Mouse (Mus musculus) left cerebral cortex, adult 2 months (tissue): ENCODE results near the gene Bex1. TPM values are rescaled to one million over a fixed set of nuclear protein-coding genes. Genes with fewer than 3 reads are reported as not detected.
"Not testable (repeated sequence)": the region's sequence is repeated elsewhere in the genome, so short reads cannot be mapped to it uniquely, and the experiment has no call there.

Source experiments
- DNase-seq, 2 experiments: peaks; one replicate each; pipeline ENCODE4 v3.0.0; 2021 to 2022; ENCODE audit warnings: low spot score in 2 of 2, mixed read lengths in 1 of 2; ENCODE audit errors: extremely low spot score in 1 of 2
- H3K27ac ChIP-seq: fragments of 200-600 bp; 2 replicates; pipeline ENCODE4 v1.8.1; 2022
- H3K4me3 ChIP-seq: fragments of 200-600 bp; 2 replicates; pipeline ENCODE4 v1.8.1; 2022
- CTCF ChIP-seq: fragments of 200-600 bp; IDR thresholded peaks from 2 replicates; pipeline ENCODE4 v1.8.1; 2022; ENCODE audit warnings: antibody characterized with exemption, mild to moderate bottlenecking, moderate library complexity
- intact Hi-C: fragments of 180-260 bp; cut with DNase I; formaldehyde crosslinking; loops from one replicate; pipeline ENCODE4 v1.15.1; 2025
- long read RNA-seq, 2 experiments: library from polyadenylated mRNA; stranded (forward); transcript quantifications; one replicate each; pipeline ENCODE4 v2.0.0; 2021; ENCODE audit warnings: borderline mapping rate in 2 of 2
- total RNA-seq, 2 experiments: library from RNA; stranded (reverse); gene quantifications; 2 replicates each; pipeline ENCODE4 v1.2.3; 2021

Gene Bex1
- total RNA-seq, result 10 to 100 TPM; 86.5 to 89.7 TPM
- long read RNA-seq, experiment 1, transcript Bex1-201 (3 exons, 866 nt), result major isoform, 37 of 64 reads
- long read RNA-seq, experiment 1, partial matches to known transcripts, result 3 of 64 reads
- long read RNA-seq, experiment 1, other reads (novel, unspliced or antisense), result 20 of 64 reads
- long read RNA-seq, experiment 2, transcript Bex1-201 (3 exons, 866 nt), result major isoform, 19 of 37 reads
- long read RNA-seq, experiment 2, partial matches to known transcripts, result 1 of 37 reads
- long read RNA-seq, experiment 2, other reads (novel, unspliced or antisense), result 16 of 37 reads

DNA sequence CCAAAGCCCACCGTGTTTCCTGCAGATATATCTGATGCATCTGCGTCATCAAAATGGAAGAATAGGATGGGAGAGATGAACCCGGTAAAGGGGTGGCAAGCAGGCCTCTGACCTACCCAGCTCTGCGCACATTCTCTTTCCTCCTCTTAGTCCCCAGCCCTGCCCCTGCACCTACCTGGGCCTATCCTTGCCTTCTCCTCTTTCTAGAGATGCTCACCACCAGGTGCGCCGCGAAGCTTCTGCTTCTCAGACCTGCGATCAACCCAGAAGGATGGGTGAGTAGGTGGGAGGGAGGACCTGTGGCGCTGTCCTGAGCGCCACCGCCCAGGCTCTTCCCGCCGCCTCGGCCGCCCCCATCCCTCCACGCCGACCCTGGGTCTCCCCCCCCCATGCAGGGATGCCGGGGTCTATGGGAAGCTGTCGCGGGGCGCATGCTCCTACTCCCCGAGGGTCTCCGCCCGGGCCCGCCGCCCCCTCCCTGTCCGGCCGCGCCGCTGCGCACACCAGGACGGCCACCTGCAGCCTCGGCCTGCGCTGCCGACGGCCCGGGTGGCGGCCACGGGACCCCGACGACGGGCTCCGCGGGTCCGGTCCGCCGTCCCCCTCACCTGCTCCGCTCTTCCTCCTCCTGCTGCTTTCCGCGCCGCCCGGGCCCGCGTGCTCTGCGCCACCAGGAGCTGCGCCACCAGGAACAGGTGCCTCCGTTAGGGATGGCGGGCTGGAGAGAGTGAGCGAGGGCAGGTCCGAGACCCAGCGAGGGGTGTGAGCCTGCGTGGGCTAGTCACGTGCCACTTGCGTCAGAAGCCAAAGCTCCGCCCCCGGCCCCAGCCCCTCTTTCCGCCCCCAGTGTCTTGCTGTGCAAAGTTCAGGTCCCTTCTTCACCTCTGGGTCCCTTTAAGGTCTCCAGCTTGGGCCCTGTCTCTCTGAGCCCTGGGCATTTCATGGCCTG lies at the start of gene Bex1, which contains the start of gene Tceal7:
Bex1 (minus strand) TSS at position 785 of the 949 bp plus-strand sequence.
Tceal7 (plus strand) TSS at position 51 of the 949 bp plus-strand sequence.
- DNase-seq, intact Hi-C loops: not testable (repeated sequence)
- Histone ChIP-seq H3K27ac (peak within 1 kb of the TSS; percentile 50; the same call in 1 of the 2 replicates), H3K4me3 (peak within 1 kb of the TSS; percentile 40)

DNA sequence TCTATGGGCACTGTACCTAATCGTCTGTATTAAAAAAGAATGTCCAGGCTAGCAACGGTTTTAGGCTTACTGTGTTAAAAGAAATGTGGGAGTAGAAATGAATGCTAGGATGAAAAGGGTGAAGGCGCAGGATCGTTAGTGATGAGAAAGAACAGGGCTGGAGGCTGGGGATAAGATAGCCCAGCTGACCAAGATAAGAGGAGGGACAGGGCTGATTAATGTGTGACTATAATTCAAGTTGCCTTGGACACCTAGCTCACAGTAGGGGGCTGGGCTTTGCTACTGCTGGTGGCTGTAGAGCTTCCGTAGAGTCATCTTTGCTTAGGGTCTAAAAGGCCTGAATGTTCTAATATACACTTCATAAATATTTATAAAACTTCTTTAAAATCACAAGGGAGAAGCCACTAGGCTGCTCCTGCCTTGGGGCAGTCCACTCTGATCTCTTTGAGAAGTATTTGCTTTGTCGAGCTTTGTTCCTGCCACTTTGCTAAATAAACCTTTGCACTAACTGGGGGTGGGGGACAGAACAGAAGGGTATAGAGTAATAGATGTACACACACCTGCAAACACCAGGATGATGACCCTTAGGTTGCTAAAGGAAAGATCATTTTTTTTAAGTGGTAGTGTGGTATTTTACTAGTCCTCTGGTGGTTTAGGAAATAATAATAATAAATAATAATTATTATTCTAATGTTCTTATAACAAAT lies 36.9 kb upstream of the Bex1 start:
- no peak for DNase-seq
- H3K27ac ChIP-seq, result no peak overlapping the region
- H3K4me3 ChIP-seq, result no peak overlapping the region
- intact Hi-C loops, result no loop called here
- no peak for TF ChIP-seq CTCF

DNA sequence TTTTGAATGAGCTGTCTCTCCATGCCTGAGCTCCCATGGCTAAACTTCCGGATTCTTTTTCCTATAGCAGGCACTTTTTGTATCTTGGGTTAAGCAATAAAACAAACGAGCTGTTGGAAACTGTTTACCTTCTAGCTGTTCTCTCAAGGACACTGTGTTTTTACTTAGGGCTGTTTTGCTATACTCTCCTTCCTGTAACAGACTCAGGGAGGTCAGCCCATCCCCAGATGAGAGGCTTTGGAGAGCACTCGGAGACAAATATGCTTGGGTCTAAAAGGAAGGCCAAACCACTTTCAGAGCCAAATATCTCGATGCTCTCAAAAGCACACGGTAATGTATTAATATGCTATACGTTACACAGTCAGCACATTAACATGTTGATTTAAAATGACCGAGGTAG lies 34.4 kb upstream of the Bex1 start:
- intact Hi-C loops, result no loop called here
- DNase-seq, result no peak
- TF ChIP-seq CTCF, result no peak
- Histone ChIP-seq H3K4me3 (no peak overlapping the region), H3K27ac (no peak overlapping the region)

DNA sequence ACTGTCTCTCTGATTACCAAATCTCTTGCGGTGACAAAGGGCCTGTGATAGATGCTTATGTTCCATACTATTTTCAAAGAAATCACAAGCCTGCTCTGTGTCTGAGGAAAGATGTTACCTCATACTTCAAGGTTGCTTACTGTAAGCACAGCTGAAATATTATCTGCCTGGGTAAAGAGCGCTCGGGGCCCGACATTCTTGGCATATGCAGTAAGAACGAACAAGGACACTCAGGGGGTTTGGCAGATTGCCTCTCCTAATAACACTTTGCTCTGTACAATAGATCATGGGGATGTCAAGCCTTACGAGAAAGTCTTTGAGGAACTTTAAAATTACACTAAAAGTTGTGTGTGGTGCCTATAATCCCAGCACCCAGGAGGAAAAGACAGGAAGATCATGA lies 33.5 kb upstream of the Bex1 start:
- DNase-seq, result no peak
- H3K27ac ChIP-seq, result no peak overlapping the region
- no peak overlapping the region for H3K4me3 ChIP-seq
- no peak for TF ChIP-seq CTCF
- intact Hi-C loops, result no loop called here

DNA sequence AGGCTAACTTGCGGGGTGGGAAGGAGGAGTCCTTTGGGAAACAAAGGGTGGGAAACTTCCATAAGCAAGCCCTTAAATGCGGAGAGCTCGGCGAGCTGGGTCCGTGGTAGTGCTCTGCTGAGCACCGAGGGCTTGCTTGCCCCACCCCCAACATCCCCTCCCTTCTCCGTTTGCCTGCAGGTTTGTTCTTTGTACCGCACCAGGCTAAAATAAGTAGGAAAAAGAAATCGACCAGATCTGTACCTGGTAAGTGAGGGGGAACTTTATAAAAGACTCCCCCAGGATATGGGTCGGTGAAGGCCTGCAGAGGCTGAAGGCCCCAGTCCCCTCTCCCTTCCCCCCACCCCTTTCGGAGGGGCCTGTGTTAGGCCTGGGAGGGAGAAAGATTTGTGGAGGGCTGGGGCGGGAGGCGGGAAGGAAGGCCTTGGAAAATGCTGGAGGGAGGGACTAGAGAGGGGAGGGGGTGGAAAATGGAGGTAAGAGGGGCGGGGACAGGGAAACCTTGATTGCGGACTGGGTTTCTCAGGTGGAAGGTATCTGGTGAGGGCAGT lies 30.3 kb upstream of the Bex1 start:
- DNase-seq, result peak in 1 of 2 experiments; percentile 14
- TF ChIP-seq CTCF, result no peak
- intact Hi-C loops, result no loop called here
- peak overlapping the region; percentile 80 for H3K27ac ChIP-seq
- H3K4me3 ChIP-seq, result peak overlapping the region; percentile 62

DNA sequence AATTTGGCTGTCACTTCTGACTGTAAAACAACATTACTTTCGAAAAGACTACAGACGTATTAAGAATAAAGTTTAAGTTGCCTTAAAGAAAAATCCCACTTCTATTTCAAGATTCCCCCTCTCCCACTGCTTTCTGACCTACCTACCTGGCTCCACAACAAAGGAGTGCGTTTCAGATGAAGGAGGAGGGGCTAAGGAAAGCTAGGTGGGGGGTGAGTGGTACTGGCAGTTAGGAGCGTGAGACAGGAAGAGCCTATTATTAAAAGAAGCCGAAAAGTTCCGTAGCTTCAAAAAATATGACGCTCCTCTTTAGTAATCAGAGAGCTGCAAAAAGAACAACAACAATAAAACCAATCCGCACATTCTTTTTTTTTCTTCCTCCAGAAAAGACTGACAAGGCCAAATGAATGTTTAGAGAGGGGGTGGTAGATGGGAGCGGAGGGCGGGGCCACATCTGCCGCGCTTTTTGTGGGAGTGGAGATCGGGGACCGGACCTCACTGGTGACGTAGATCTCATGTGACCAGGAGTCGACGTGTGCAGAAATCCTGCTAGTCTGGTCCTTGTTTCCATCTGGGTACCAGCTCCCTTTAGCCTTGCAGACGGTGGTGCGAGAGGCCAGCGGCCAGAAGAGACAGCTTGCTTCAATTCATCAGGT lies 29.4 kb upstream of the Bex1 start, which contains the start of gene Tceal9:
Tceal9 (plus strand) TSS at position 506 of the 656 bp plus-strand sequence.
- peak; percentile 54 to 65 for DNase-seq
- intact Hi-C loops, result no loop called here
- TF ChIP-seq CTCF, result no peak
- peak within 1 kb of the TSS; percentile 80 for H3K27ac ChIP-seq
- H3K4me3 ChIP-seq, result peak within 1 kb of the TSS; percentile 62

DNA sequence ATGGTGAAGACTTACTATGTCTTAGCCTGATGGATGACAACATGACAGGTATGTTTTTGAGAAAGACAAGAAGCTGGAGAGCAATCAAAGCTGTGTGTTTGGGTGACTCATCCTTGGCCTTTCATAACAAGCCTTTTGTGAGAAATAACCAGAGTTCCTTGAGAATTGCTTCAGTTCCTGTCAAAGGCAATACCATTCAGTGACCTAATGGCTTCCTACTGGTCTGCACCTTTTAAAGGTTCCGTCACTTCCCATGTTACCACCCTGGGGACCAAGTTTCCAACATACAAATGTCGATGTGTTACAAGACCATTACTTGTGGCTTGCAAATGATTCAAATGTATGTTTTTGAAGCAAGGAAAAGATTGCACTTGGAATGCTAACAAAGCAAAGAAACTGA lies 27.9 kb upstream of the Bex1 start:
- intact Hi-C loops, result no loop called here

DNA sequence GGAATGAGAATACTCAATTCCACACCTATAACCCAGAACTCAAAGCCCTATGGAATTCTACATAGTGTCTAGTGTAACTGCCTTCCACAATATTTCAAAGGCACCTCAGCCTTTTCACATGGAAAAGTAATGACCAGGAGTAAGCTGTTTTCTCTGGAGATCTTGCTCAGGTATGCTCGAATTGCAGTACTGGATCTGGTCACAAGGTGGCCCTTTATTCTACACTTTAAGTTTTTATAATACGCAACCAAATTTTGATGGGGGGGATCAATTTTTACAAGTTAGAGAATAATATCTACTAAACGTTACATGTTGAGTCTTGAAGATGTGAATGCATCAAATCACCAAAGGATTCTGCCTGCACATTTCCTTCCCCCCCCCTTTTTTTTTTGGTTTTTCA lies 22.8 kb upstream of the Bex1 start:
- DNase-seq, result peak; percentile 11 to 32
- Histone ChIP-seq H3K27ac (no peak overlapping the region), H3K4me3 (no peak overlapping the region)
- intact Hi-C loops, result loop anchor here (2.0 kb wide), 1 partner anchor 67 kb away; no protein-coding TSS in a partner anchor
- TF ChIP-seq CTCF, result peak; percentile 66

More for the DNA sequence above, 27.9 kb upstream of the Bex1 start:
- Histone ChIP-seq H3K27ac (no peak overlapping the region), H3K4me3 (no peak overlapping the region)
- DNase-seq, result no peak
- no peak for TF ChIP-seq CTCF

DNA sequence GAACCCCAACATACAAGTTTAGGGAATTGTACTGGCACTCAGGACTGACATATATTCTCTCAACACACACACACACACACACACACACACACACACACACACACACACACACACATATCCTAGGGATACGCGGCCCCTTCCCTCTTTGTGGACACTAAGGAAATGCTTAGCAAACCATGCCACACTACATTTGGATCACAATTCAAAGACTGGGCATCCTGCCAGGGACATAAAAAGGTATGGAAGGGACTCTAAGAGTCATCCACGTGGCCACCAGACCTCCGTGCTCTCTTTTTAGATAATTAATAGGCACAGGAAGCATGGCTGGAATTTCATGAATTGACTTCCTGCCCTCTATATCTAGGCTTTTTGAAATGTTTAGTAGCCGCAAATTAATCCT lies 12.5 kb upstream of the Bex1 start:
- no peak overlapping the region for H3K4me3 ChIP-seq

DNA sequence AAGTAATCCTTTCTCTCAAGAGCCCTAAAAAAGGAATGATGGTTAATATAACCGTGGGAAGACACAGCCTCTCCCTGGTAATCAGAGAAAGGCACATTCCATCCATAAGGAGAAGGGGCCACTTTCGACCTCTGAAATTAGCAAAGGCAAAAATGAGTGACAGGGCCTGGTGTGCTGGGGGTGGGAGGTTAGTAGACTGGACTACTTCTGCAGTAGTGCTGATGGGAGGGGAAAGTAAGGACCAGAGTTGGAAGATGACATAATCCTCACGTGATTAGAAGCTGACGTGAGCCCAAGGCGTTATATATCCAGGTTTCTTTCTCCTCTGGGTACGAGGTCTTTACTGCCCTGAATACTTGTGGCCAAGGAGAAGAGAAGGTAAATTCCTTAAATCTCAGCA lies 8.4 kb upstream of the Bex1 start:
- H3K4me3 ChIP-seq, result no peak overlapping the region
- no peak for DNase-seq
- intact Hi-C loops, result no loop called here
- TF ChIP-seq CTCF, result no peak
- H3K27ac ChIP-seq, result no peak overlapping the region

More for the DNA sequence above, 12.5 kb upstream of the Bex1 start:
- H3K27ac ChIP-seq, result no peak overlapping the region
- no peak for TF ChIP-seq CTCF
- intact Hi-C loops, result no loop called here
- no peak for DNase-seq

DNA sequence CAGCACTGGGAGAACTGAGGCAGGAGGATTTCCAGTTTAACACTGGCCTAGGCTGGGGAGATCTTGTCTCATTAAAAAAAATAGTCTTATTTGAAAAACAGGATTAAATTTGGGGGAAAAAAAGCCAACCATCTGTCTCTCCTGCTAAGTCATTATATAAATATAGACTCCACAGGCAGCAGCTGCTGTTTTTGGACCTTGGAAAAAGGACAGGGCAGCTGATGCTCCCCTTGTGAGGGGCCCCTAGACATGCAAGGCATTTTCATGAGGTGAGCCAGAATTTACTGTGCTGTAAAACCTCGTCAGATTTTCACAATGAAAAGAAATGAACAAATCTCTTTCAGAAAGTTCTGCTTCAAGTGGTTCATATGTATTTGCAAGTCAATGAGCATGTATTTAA lies 990 bp upstream of the Bex1 start:
- DNase-seq, result no peak
- Histone ChIP-seq H3K27ac (no peak overlapping the region), H3K4me3 (no peak overlapping the region)
- TF ChIP-seq CTCF, result no peak
- intact Hi-C loops, result no loop called here
